In genomic region chr1:157063318-157064115, GRCm38 (mm10) we compare ENCODE assay signal across 10 mouse cellular contexts. TPM values are rescaled to one million over a fixed set of nuclear protein-coding genes. Genes with fewer than 3 reads are reported as not detected.
DNase-seq lines count a peak whose midpoint lies in the region; ATAC-seq and TF ChIP-seq lines count a peak whose summit lies in the region.
"Had no signal": no experiment of that assay in that cellular context is flagged by ENCODE, and none has a peak within 500 bp of the region (broad histone marks: within the 10 kb centered on the region; RNA-seq: fewer than 3 reads in every experiment).

No protein-coding gene starts in this region.

- H3K4me1 ChIP-seq in heart, postnatal 0 days (ENCODE audit: control insufficient read depth, insufficient read depth) = 0 out of 2 replicates have a peak, but pooled peaks cover 3% of the 10 kb centered on the region
- peaks cover 4% of the 10 kb centered on the region; the same call in 1 of the 2 replicates for H3K4me1 ChIP-seq in forebrain, postnatal 0 days (ENCODE audit: insufficient read depth)
- 0 out of 2 replicates have a peak, but pooled peaks cover 7% of the 10 kb centered on the region for H3K4me1 ChIP-seq in midbrain, embryonic 16.5 days (ENCODE audit: control insufficient read depth, insufficient read depth, low read length)

- WGBS in heart, postnatal 0 days = 33% methylated on average over 13 of the region's 13 CpGs
- WGBS in forebrain, postnatal 0 days = 47% methylated on average over 13 of the region's 13 CpGs
- 51% methylated on average over 13 of the region's 13 CpGs for WGBS in midbrain, embryonic 16.5 days

- H3K4me3 ChIP-seq in heart, postnatal 0 days (ENCODE audit: low read depth, low read length) = no peak overlapping the region
- H3K4me3 ChIP-seq in forebrain, postnatal 0 days (ENCODE audit: low read depth, low read length) = no peak overlapping the region
- no peak overlapping the region for H3K4me3 ChIP-seq in midbrain, embryonic 16.5 days (ENCODE audit: low read depth, low read length)

- no peaks in the 10 kb centered on the region for H3K36me3 ChIP-seq in heart, postnatal 0 days (replicated peaks; ENCODE audit: control insufficient read depth, insufficient read depth, low read length)
- no peaks in the 10 kb centered on the region for H3K36me3 ChIP-seq in forebrain, postnatal 0 days (ENCODE audit: insufficient read depth)
- H3K36me3 ChIP-seq in midbrain, embryonic 16.5 days (ENCODE audit: control insufficient read depth, insufficient read depth, low read length) = no peaks in the 10 kb centered on the region

- H3K9me3 ChIP-seq in heart, postnatal 0 days (replicated peaks; ENCODE audit: control insufficient read depth, low read length) = no peaks in the 10 kb centered on the region
- H3K9me3 ChIP-seq in forebrain, postnatal 0 days (ENCODE audit: low read length) = no peaks in the 10 kb centered on the region
- no peaks in the 10 kb centered on the region for H3K9me3 ChIP-seq in midbrain, embryonic 16.5 days (replicated peaks; ENCODE audit: control insufficient read depth, low read length, poor library complexity, severe bottlenecking)

- peak; percentile 41 for TF ChIP-seq CTCF in heart, postnatal 0 days (IDR thresholded peaks at IDR 0.05; ENCODE audit: low read depth)
- no peak; the same call in 1 of the 2 replicates for TF ChIP-seq CTCF in forebrain, postnatal 0 days (IDR thresholded peaks at IDR 0.05; ENCODE audit: low read depth)

- TF ChIP-seq EP300 in heart, postnatal 0 days (IDR thresholded peaks at IDR 0.05; ENCODE audit: low read depth) = no peak

- H3K27ac ChIP-seq in heart, postnatal 0 days (ENCODE audit: low read depth) = peak overlapping the region; percentile 60
- H3K27ac ChIP-seq in forebrain, postnatal 0 days (ENCODE audit: low read depth, low read length) = peak overlapping the region; percentile 57
- H3K27ac ChIP-seq in midbrain, embryonic 16.5 days (ENCODE audit: low read length) = peak overlapping the region; percentile 44

- no peak overlapping the region for H3K4me2 ChIP-seq in heart, postnatal 0 days (ENCODE audit: low read depth, low read length)
- no peak overlapping the region for H3K4me2 ChIP-seq in forebrain, postnatal 0 days (ENCODE audit: low read depth)
- no peak overlapping the region for H3K4me2 ChIP-seq in midbrain, embryonic 16.5 days (ENCODE audit: low read length)

- no peaks in the 10 kb centered on the region for H3K27me3 ChIP-seq in heart, postnatal 0 days (ENCODE audit: control insufficient read depth, insufficient read depth, low read length)
- no peaks in the 10 kb centered on the region for H3K27me3 ChIP-seq in forebrain, postnatal 0 days (ENCODE audit: insufficient read depth, low read length)
- H3K27me3 ChIP-seq in midbrain, embryonic 16.5 days (ENCODE audit: control insufficient read depth, insufficient read depth, low read depth, low read length) = no peaks in the 10 kb centered on the region

- intact Hi-C loops in heart, postnatal 14 days (cut with DNase I) = loop anchor here (5.0 kb wide), 1 partner anchor 51 kb away; no protein-coding TSS in a partner anchor

- no peak overlapping the region for H3K9ac ChIP-seq in heart, postnatal 0 days (replicated peaks; ENCODE audit: low read depth, low read length)
- 0 out of 2 replicates have a peak overlapping the region, but pooled peaks have one; percentile 3 for H3K9ac ChIP-seq in forebrain, postnatal 0 days
- no peak overlapping the region for H3K9ac ChIP-seq in midbrain, embryonic 16.5 days (ENCODE audit: low read depth, low read length)

- DNase-seq in heart, postnatal 0 days (ENCODE audit: low spot score) = peak; percentile 45
- DNase-seq in heart, postnatal 14 days = no peak
- DNase-seq in adrenal gland, postnatal 36 days = peak; percentile 41 to 56
- DNase-seq in forebrain, postnatal 0 days = no peak
- DNase-seq in layer of hippocampus, postnatal 36 days = no peak
- no peak for DNase-seq in frontal cortex, postnatal 14 days (ENCODE audit: low spot score in 2 of 2)
- no peak for DNase-seq in cerebellum, adult 11-12 months
- DNase-seq: lung, adult 18-20 months; thymus, postnatal 14 days had no signal

- ATAC-seq in heart, postnatal 0 days (ENCODE audit: insufficient read depth, low read depth) = peak; percentile 42
- ATAC-seq in forebrain, postnatal 0 days = 0 out of 2 replicates have a peak, but pooled peaks have one; percentile 12
- ATAC-seq in midbrain, embryonic 16.5 days = peak; percentile 29; the same call in 1 of the 2 replicates

RNA-seq across cellular contexts. Expression of gene Tex35, which starts 45.0 kb away (rescaled TPM):
- not detected in 2 replicates for total RNA-seq in heart, postnatal 0 days (2014; rRNA removed; ENCODE audit: low replicate concordance)
- not detected in 2 replicates for polyA plus RNA-seq in heart, postnatal 0 days (2015; fragmentation: Nextera tagmentation; extraction: Ambion mirVana)
- total RNA-seq in heart, postnatal 14 days (2021) = not detected
- not detected for total RNA-seq in adrenal gland, postnatal 36 days (2021)
- total RNA-seq in forebrain, postnatal 0 days (2014; rRNA removed) = not detected in 2 replicates
- polyA plus RNA-seq in forebrain, postnatal 0 days (2015; fragmentation: Nextera tagmentation; extraction: Ambion mirVana) = 0.21 TPM in 1 of 2 replicates, not detected in the other
- not detected in 2 replicates for polyA plus RNA-seq in midbrain, embryonic 16.5 days (2015; fragmentation: Nextera tagmentation; extraction: Ambion mirVana)
- total RNA-seq in layer of hippocampus, postnatal 36 days (2021) = not detected

Comparison
In these comparisons a context has a peak if more than half of its experiments do, and no peak if none do; other contexts are left out.
1. DNase-seq: peak in heart, postnatal 0 days (single experiment) and adrenal gland, postnatal 36 days (2 of 2); none in heart, postnatal 14 days (0 of 2), forebrain, postnatal 0 days (single experiment), layer of hippocampus, postnatal 36 days (0 of 2), frontal cortex, postnatal 14 days (0 of 2) and cerebellum, adult 11-12 months (single experiment).
2. Peak in every context shown above with its lines, with median percentiles within 50 percentile points of each other: ATAC-seq and H3K27ac ChIP-seq.